Mouse (Mus musculus): Measurements from ENCODE around the gene Tfr2. TPM values are rescaled to one million over a fixed set of nuclear protein-coding genes. Genes with fewer than 3 reads are reported as not detected.
A peak's percentile ranks its signal among the peaks of the same experiment; 100 is the strongest.

Tfr2 gene
- total RNA-seq, 2 experiments from 2014 or later = 22.4 to 23.0 TPM

DNA sequence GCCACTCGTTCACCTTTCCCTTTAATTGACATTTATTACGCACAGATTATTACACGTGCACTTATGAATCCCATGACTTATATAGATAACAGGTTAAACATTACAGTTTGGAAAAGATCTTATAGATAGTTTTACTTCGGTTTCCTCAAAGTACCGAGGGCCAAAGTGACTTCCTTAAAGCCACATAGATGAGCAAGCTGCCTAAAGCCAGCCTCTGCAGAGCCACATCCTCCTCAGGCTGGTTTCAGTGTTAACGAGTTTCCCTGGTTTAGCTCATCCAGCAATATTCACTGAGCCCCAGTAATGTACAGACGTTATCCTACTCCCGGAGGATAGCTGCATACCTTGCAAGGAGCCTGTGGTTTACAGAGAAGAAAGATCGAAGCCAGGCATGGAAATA, 34.3 kb upstream of the Tfr2 start:
- DNase-seq (ENCODE audit: low spot score in 2 of 2) = no peak

DNA sequence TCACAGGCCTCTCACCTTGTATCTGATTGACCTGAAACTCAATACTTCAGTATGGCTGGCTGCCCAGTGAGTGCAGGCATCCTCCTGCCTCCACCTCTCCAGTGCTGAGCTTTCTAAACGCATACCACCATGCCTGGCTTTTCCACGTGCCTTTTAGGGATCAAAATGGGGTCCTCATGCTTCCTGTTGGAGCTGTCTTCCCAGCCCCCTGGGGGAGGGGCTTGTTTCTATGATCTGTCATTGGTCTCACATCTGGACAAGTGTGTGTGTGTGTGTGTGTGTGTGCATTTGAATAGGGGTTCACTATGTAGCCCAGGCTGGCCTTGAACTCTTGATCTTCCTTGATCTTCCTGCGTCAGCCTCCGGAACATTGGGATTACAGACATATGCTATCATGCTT, 32.2 kb upstream of the Tfr2 start:
- DNase-seq (ENCODE audit: low spot score in 2 of 2) = no peak

DNA sequence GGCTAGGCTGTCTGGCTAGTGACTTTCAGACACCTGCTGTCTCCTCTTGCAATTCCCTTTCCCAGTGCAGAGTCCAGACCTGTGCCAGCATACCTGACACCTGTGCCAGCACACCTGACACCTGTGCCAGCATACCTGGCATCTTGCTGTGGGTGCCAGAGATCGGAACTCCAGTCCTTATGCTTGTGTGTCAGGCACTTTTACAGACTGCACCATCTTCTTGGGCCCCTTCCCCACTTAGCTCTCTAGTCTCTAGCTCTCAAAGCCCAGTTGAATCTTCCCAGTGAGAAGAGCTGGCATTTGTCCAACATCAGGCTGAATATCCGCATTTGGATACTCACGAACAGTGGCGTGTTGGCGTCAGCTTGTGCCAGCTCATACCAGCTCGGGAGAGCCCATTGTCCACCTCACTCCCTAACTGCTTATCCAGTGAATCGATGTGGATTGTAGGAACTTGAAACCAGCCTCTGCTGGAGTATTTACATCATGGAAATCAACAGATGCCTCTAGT, 30.3 kb upstream of the Tfr2 start:
- peak in 1 of 2 experiments; percentile 46 for DNase-seq (ENCODE audit: low spot score in 2 of 2)

DNA sequence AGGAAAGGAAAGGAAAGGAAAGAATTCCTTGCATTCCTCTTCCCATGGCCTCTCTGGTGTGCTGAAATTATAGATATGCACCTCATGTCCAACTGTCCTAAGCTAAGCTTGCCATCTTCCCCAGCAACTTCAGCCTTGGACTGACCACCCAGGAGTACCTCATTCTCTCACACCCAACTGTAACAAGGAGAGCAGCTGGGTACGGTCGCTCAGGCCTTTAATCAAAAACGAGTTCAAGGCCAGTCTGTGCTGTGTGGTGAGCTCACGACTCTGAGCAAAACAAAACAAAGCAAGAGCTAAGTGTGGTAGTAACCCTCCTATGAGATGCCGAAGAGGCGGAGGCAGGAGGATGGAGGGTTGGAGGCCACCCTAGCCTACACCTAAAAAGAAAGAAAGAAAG, 28.6 kb upstream of the Tfr2 start:
- no peak for DNase-seq (ENCODE audit: low spot score in 2 of 2)

DNA sequence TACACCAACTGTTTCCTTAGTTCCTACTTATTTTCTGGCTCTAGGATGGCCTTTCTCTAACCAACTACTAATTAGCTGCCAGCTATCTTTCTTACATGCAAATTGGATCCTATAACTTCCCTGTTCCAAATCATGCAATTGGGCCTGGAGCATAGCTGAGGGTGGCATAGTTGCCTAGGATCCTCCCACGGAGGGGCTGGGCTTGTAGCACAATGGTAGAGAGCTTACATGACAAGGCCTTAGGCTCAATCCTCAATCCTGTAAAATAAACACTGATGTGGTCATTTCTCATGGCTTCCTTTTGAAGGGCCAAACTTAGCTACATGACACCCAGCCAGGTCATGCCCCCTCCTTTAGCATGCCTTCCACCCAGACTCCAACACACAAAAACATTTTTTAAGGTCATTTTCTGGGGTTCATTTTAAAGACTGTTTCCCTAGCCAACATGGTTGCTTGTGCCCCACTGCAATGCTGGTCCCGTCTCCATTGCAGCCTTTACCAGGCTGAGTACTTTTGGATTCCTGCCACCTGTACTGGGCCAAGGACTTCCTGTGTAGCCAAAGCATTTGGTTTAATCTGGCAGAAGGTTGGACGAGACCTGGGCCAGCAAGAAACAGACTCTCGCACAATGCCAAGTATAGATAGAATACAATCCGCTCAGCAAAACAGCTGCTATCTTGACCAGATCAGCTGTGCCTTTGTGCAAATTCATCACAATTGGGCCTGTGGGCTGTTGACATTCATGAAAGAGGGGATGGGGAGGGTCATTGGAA, 27.7 kb upstream of the Tfr2 start:
- no peak for DNase-seq (ENCODE audit: low spot score in 2 of 2)

DNA sequence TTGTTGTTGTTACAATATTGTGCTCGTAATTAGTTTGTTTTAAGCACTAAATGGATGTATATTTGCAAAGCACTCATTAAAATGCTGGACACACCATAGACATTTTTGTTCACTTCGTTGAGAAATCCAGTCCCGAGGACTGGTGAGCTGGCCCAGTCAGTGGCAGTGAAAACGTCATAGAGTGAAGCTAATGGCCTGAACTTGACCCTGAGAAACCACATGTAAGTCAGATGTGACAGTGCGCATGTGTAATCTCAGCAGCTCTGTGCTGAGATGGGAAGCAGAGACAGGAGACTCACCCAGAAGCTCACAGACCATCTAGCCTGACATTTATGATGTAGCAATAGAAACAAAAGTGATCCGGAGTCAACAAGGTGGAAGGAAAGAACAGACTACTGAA, 24.7 kb upstream of the Tfr2 start:
- DNase-seq (ENCODE audit: low spot score in 2 of 2) = no peak

DNA sequence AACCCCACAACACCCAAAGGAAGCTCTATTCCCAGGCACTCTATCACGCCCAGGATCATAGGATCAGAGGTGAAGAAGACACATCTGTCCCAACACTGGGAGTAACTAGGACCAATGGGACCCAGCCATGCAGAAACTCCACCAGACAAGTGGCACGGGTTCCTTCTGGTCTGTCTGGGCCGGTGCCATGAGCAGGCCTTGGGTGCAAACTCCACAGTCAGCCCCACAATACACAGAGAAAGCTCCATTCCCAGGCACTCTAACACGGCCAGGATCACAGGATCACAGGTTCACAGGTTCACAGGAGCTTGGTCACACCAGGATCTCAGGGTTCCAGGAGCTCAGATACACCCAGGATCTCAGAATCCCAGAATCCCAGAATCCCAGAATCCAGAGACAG, 24.0 kb upstream of the Tfr2 start:
- DNase-seq (ENCODE audit: low spot score in 2 of 2) = no peak

DNA sequence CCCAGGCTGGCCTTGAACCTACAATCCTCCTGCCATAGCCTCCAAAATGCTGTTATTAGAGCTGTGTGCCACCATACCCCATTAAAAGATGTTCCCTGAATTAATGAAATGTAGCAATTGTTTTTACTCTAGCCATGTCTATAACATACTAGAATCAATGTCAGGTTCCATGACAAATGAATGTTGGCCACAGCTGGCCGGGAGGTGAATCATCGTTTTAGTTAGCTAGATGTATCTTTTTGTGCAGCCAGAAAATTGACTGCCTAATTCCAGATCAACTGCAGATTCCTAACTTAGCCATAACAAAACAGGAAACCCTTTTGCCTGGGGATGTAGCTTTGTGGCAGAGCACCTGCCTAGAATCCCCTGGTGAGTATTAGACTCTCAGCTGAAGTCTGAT, 19.8 kb upstream of the Tfr2 start:
- DNase-seq (ENCODE audit: low spot score in 2 of 2) = no peak

DNA sequence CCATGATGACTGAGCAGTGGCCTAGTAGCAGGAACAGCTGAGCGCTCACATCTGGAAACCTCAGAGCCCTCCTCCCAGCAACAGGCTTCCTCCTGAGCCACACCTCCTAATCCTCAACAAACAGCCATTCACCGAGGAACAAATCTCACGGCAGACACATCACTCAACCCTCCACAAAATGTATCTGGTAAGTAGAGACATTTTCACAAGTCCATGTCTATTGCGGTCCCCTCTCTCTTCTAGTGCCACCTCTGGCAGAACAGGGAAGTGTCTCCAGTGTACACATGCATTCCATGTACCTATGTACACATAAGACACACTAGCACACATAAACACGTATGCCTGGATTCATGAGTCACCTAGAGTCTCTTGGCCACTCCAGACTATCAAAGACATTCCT, 18.5 kb upstream of the Tfr2 start:
- DNase-seq (ENCODE audit: low spot score in 2 of 2) = no peak

DNA sequence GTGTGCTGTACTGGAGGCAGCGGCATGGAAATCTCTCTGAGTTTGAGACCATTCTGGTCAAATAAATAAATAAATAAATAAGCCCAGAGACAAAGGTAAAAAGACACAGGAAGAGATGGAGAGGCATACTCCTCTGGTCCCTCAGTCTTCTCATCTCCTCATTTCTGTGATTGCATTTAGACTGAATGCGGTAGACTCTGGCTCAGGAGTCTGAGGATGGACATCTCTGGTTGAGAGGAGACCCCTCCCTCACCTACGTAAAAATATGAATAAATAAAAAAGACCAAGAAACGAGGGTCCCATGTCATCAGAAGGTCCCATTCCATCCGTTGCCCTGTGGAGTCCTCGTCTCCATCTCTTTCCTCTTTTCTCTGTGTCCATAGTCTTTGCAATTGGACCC, 16.6 kb upstream of the Tfr2 start:
- no peak for DNase-seq (ENCODE audit: low spot score in 2 of 2)

DNA sequence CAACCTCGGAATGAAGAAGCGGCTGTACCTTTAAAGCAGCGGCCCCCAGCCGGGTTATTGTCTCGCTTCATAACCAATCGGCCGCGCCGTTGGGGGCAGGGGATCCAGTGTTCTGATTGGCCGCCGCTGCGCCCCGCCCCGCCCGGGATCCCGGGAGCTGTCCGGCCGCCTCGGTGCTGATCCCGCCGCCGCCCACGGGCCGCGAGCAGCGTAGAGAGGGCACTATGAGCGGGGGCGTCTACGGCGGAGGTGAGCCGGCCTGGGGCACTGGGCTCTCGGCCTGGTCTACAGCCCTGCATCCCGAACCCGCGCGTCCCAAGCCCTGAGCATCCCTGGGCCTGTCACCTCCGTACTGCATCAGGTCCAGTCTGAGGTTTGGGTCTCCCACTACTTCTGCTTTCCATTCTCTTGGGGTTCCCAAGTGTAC, 16.2 kb upstream of the Tfr2 start, which contains the start of gene Actl6b:
Actl6b (plus strand) TSS at position 107 of the 427 bp plus-strand sequence.
- peak; percentile 89 to 92 for DNase-seq (ENCODE audit: low spot score in 2 of 2)

DNA sequence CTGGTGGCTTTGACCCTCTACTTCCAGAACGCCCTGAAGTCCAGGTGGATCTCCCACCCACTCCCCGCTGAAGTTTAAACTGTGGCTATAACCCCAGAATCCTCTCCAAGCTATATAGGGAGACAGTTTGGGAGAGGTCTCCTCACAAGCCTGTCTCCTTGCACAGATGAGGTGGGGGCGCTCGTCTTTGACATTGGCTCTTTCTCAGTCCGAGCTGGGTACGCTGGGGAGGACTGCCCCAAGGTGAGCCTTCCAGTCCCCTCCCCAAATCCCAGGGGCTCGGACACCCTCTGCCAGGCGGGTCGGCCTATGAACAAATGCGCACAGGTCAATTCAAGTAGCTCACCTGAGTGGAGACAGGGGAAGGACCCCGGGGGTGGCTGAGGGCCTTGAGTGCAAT, 15.7 kb upstream of the Tfr2 start:
- no peak for DNase-seq (ENCODE audit: low spot score in 2 of 2)

DNA sequence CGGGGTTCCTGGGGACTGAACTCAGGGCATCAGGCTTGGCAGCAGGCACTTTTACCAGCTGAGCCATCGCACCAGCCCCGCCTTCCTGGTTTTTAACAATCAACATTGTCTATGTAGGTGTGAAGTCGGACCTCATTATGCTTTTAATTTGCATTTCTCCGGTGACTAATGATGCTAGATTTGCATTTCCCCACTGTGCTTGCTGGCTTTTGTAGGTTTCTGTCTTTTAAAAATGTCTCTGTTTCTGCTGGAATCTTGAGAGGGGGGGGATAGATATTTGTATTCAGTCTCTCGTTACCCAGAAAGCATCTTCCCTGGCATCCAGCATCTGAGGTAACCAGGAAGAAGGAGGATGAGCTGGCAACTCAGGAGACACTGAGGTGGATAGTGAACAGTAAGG, 8.1 kb upstream of the Tfr2 start:
- no peak for DNase-seq (ENCODE audit: low spot score in 2 of 2)

DNA sequence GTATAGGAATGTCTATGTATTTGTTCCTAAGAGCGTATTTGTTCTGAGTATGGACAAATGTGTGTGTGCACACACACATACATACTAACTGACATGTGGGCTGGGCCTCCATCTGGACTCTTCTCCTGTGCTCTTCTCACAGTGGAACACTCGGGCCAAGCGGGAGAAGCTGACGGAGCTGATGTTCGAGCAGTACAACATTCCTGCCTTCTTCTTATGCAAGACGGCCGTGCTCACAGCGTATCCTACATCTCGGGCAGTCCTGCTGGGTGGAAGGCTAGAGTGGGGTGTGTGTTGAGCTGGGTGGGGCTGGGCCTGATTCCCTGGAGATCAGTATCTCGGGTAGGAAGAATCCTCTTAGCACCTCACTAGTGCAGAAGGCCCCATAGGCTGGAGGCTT, 6.7 kb upstream of the Tfr2 start:
- DNase-seq (ENCODE audit: low spot score in 2 of 2) = peak in 1 of 2 experiments; percentile 25

DNA sequence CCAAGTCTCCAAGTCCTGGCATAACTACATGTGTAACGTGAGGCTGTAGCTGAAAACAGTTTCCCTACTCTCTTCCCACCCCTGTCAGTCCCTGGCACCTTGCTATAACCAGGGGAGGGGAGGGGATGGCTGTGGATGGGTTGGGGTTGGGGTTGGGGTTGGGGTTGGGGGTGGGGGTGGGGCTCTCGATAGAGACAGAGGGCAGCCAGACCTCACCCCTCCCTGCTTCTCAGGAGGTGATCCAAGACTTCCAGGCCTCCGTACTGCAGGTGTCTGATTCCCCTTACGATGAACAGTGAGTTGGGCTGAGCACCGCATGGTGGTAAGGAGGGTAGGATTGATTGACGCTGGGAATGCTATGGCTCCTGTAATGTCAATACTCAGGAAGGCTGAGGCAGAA, 3.9 kb upstream of the Tfr2 start:
- DNase-seq (ENCODE audit: low spot score in 2 of 2) = no peak

DNA sequence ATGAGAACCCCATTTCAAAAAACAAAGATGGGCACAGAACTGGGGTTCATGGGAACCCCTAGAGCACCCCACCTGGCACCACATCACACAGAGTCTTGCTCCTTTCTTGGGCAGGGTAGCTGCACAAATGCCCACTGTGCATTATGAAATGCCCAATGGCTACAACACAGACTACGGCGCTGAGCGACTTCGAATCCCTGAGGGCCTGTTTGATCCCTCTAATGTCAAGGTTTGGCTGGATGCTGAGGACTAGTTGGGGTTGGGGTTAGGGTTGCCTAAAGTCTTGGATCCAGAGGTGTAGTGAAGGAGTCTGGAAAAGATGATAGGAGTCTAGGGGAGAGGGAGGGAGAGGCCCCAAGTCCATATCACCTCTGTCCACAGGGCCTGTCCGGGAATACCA, 3.2 kb upstream of the Tfr2 start:
- no peak for DNase-seq (ENCODE audit: low spot score in 2 of 2)

DNA sequence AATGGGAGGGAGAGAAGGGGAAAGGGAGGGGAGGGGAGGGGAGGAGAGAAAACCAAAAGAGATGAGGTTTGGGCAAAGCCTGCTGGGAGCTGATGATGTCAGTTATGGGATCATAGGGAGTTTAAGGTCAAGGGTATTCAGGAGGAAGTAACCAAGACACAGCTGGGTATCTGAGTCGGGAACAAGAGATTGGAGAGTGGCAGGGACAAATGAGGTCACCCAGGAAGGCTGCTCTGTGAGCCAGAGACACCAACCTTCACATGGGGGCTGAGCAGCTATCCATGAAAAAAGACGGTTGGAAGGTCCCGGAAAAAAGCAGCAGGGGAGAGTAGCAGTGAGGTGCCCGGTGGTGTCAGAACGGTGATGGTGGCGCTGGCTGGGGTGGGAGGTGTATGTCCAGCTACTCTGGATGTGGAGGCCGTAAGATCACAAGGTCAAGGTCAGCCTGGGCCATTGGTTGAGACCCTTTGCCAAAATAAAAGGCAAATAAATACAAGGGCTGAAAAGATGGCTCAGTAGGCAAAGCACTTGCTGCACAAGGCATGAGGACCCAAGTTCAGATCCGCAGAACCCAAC, 1.3 kb upstream of the Tfr2 start:
- DNase-seq (ENCODE audit: low spot score in 2 of 2) = no peak

DNA sequence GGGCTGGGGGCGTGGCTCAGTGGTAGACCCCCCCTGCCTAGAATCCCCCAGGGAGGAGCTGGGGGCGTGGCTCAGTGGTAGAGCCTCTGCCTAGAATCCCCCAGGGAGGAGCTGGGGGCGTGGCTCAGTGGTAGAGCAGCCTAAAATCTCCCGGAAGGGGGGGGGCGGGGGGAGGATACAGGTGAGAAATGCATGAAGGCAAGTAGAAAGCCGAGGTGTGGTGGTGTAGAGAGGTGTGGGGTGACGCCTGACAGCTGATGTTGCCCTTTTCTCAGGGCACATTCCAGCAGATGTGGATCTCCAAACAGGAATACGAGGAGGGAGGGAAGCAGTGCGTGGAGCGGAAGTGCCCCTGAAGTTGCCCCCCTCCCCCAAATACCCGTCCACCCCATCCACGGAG, 609 bp upstream of the Tfr2 start:
- DNase-seq (ENCODE audit: low spot score in 2 of 2) = no peak

DNA sequence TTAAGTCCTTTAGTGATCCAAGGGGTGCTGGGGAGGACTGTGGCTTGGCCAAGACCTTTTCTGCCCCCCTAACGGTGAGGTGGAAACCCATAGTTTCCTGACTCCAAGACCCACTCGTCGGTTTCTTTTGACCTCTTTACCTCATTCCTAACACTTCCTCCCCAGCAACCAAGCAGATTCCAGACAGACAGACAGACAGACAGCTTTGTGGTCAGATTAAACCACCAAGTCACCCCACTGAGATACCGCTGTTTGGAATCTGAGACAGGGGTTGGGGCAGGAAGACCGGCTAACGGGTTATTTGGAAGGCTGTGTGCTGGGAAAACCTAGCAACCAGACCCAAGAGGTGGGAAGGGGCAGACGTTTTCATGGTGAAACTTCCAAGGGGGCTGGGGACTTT, 541 bp downstream of the Tfr2 start:
- no peak for DNase-seq (ENCODE audit: low spot score in 2 of 2)

DNA sequence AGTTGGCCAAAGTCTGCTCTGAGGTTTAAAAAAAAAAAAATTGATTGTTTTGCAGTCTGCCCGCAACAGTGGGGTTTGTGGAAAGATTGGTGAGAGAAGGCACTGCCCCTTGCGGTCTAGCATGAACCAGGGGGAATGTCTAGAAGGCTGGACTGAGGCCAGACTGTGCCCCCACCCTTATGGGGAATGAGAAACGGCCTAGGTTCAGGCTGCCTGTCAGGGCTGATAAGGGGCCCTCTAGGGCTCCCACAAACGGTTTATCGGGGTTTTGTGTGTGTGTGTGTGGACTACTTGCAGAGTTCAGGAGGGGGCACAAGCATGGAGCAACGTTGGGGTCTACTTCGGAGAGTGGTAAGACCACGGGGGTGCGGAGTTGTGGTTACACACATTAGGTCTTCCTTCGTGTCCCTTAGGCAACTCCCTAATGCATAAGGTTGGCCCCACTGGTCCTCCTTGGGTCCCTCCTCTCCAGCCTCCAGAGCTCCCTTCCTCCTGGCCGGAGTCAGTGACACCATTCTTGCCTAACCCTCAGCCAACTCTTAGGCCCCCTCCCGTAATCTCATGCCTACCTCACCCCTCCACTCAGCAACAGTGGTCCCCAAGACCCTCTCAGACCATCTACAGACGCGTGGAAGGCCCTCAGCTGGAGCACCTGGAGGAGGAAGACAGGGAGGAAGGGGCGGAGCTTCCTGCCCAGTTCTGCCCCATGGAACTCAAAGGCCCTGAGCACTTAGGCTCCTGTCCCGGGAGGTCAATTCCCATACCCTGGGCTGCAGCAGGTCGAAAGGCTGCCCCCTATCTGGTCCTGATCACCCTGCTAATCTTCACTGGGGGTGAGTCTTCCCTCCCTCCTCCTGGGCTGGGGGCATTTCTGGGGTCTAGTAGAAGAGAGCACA, 1.3 kb downstream of the Tfr2 start:
- DNase-seq (ENCODE audit: low spot score in 2 of 2) = no peak

DNA sequence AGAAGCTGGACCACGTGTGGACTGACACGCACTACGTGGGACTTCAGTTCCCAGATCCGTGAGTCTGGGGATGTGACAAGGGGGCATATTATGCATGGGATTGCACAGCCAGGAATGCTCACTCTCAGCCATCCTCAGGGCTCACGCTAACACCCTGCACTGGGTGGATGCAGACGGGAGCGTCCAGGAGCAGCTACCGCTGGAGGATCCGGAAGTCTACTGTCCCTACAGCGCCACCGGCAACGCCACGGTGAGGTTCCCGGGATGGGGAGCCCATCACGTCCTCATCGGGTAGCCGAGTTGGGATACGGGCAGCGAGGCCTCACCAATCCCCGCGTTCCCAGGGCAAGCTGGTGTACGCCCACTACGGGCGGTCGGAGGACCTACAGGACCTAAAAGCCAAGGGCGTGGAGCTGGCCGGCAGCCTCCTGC, 4.8 kb downstream of the Tfr2 start:
- DNase-seq (ENCODE audit: low spot score in 2 of 2) = peak; percentile 56 to 57

DNA sequence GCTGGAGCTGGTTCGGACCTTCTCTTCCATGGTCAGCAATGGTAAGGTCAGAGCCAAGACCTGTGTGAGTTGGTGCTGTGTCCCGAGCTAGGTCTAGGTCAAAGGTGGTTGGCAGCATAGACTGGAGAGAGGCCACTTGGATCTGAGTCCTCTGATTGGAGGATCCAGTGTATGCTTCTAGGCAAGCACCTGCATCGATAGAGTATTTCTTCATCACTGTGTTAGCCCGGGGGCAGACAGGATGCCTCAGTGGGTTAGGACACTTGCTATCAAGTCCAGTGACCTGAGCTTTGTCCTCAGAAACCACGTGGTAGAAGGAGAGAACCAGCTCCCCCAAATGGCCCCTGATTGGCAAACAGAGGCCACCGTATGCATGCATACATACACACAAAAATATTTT, 10.6 kb downstream of the Tfr2 start:
- no peak for DNase-seq (ENCODE audit: low spot score in 2 of 2)

All from layer of hippocampus, postnatal 10 days (tissue).